Mouse (Mus musculus) midbrain, embryonic 12.5 days (tissue): ENCODE results near the gene Dnmt1. TPM values are rescaled to one million over a fixed set of nuclear protein-coding genes. Genes with fewer than 3 reads are reported as not detected.
A peak's percentile ranks its signal among the peaks of the same experiment; 100 is the strongest.

ENCODE experiments used
- ATAC-seq: fragments of 200-750 bp; cut with Nextera tagmentation; 2 replicates; pipeline ENCODE4 v1.8.0; 2017; ENCODE audit warnings: low read depth, moderate TSS enrichment, moderate library complexity; ENCODE audit not compliant: low FRiP score
- H3K27ac ChIP-seq: fragments of 300-500 bp; sonication (generic); replicated peaks from 2 replicates; pipeline ENCODE4 v1.5.1; 2016; ENCODE audit warnings: mild to moderate bottlenecking
- H3K27me3 ChIP-seq: fragments of 300-500 bp; sonication (generic); 2 replicates; pipeline ENCODE4 v1.6.1; 2016; ENCODE audit warnings: mild to moderate bottlenecking
- H3K36me3 ChIP-seq: fragments of 300-500 bp; sonication (generic); 2 replicates; pipeline ENCODE4 v1.6.1; 2016
- H3K4me1 ChIP-seq: fragments of 300-500 bp; sonication (generic); 2 replicates; pipeline ENCODE4 v1.6.1; 2016
- H3K4me2 ChIP-seq: fragments of 300-500 bp; sonication (generic); replicated peaks from 2 replicates; pipeline ENCODE4 v1.6.1; 2016; ENCODE audit warnings: mild to moderate bottlenecking, moderate library complexity
- H3K4me3 ChIP-seq: fragments of 300-500 bp; sonication (generic); 2 replicates; pipeline ENCODE4 v1.5.1; 2016; ENCODE audit warnings: mild to moderate bottlenecking
- H3K9ac ChIP-seq: fragments of 300-500 bp; sonication (generic); replicated peaks from 2 replicates; pipeline ENCODE4 v1.6.1; 2016; ENCODE audit warnings: mild to moderate bottlenecking, moderate library complexity
- H3K9me3 ChIP-seq: fragments of 300-500 bp; sonication (generic); 2 replicates; pipeline ENCODE4 v1.6.1; 2016; ENCODE audit warnings: mild to moderate bottlenecking
- WGBS: fragments of 180-500 bp; shearing (Covaris S2); methylation state at CpG from one replicate; pipeline ENCODE4 v1.1.7; 2016; 5-methylcytosine and 5-hydroxymethylcytosine counted together
- polyA plus RNA-seq: library from polyadenylated mRNA; unstranded; fragments of >200 nt; fragmentation: Nextera tagmentation; extraction: Ambion mirVana; gene quantifications from 2 replicates; pipeline ENCODE4 v1.2.1, GENCODE M21; 2016

Dnmt1 gene
- polyA plus RNA-seq, 1 experiment from 2014 or later: 109 TPM

DNA sequence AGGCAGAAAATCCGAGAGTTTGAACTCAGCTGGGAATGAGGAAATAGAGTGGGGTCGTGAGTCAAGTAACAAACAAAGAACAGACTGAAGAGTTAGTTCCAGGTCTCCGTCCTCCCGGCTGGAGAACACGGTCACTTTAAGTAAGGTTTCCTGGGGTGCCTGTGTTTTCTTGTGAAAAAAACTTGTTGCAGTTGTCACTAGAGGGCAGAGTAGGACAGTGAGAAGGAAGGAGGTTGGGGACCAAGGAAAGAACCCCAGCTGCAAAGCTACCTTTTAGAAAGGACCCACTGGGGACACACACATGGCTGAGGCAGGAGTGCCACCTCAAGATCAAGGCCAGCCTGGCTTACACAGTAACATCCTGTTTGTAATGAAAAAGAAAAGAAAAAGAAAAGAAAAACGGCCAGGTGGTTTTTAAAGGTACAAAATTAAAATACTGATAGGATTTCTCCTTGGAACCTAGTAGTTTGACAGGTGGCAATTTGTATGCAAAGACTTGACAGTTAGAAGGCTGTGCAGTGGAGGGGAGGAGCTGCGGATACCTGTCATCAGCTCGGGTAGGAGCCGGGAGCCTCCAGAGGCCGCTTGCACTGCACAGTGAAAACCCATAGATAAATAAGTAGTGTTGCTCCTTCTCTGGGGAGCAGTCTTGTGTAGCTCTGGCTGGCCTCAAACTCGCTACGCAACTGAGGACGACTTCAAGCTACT lies 58.1 kb downstream of the Dnmt1 start:
- no peak for ATAC-seq
- Histone ChIP-seq H3K9me3 (no peaks in the 10 kb centered on the region), H3K27ac (no peak overlapping the region), H3K9ac (no peak overlapping the region), H3K4me1 (peaks cover 14% of the 10 kb centered on the region), H3K4me2 (no peak overlapping the region), H3K27me3 (no peaks in the 10 kb centered on the region), H3K4me3 (no peak overlapping the region), H3K36me3 (peaks cover 29% of the 10 kb centered on the region)
- 21% methylated on average over 13 of the region's 13 CpGs for WGBS

DNA sequence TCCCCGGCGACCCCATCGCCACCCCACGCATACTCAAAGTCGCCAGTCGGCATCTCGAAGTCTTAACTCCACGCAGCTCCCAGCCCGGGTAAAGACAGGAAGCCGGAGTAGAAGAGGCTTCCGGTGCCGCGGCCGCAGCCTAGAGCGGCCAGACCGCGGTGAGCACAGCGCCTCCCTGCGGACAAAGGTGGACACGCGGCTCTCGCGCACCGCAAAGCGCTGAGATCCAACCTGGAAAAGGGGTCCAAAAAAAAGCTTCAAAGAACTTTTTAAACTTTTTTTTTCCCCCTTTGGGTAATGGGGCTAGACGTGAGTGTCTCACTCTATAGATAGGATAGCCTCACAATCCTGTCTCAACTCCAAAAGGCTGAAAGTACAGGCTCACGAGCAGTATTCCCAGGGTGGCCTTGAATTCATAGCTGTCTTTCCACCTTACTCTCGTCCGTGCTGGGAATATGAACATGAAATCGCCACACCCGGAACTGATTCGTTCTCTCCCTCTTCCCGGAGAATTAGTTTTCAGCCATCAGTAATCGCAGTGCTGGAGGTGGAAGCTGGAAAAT lies 61.1 kb downstream of the Dnmt1 start, which contains the start of gene Eif3g:
TSS of gene Eif3g (minus strand) at position 113 of the 563 bp plus-strand sequence.
- peak; percentile 86 for ATAC-seq
- H3K4me2 ChIP-seq: peak within 1 kb of the TSS; percentile 99
- H3K27me3 ChIP-seq: no peaks in the 10 kb centered on the region
- H3K36me3 ChIP-seq: peaks cover 34% of the 10 kb centered on the region
- peaks cover 14% of the 10 kb centered on the region for H3K4me1 ChIP-seq
- no peaks in the 10 kb centered on the region for H3K9me3 ChIP-seq
- peak within 1 kb of the TSS; percentile 11; the same call in 1 of the 2 replicates for H3K27ac ChIP-seq
- H3K4me3 ChIP-seq: peak within 1 kb of the TSS; percentile 99
- peak within 1 kb of the TSS; percentile 89 for H3K9ac ChIP-seq
- WGBS: 6% methylated on average over 34 of the region's 34 CpGs

DNA sequence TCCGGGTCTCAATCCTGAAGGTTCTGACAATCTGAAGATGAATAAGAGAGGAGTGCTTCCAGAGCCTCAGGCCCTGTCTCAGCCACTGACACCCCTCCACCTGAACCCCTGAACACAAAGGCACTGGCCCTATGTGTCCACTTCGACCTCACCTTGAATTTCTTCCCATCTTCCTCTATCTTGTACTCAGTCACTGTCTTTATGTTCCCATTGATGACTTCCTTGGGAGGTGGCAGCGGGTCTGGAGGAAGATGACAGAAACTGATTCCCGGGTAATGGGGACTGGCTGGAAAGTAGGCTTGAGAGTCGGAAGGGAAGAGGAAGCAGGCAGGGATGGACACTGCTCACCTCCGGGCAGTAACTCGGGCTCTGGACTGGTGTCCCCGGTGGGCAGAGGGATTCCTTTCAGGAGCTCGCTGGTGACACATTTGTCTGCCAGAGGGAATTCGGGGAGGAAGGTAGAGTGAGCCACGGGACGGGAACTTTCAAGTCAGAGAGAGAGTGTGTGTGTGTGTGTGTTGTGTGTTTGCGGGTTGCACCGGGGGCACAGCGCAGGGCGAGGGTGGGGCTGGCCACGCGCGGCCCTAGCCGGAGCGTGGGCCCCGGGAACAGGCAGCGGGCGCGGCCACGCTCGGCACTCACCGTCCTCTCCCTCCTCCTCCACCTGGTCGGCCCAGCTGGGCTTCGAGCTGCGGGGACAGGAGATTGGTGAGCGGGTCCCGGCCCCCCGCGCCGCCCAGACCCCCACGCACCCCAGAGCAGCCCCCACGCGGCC lies 61.8 kb downstream of the Dnmt1 start:
- peaks cover 14% of the 10 kb centered on the region for H3K4me1 ChIP-seq
- H3K4me2 ChIP-seq: peak overlapping the region; percentile 99
- peak overlapping the region; percentile 89 for H3K9ac ChIP-seq
- H3K4me3 ChIP-seq: peak overlapping the region; percentile 99
- H3K9me3 ChIP-seq: no peaks in the 10 kb centered on the region
- peak overlapping the region; percentile 11; the same call in 1 of the 2 replicates for H3K27ac ChIP-seq
- peak; percentile 64 for ATAC-seq
- H3K27me3 ChIP-seq: no peaks in the 10 kb centered on the region
- peaks cover 40% of the 10 kb centered on the region for H3K36me3 ChIP-seq
- WGBS: 9% methylated on average over 25 of the region's 39 CpGs

DNA sequence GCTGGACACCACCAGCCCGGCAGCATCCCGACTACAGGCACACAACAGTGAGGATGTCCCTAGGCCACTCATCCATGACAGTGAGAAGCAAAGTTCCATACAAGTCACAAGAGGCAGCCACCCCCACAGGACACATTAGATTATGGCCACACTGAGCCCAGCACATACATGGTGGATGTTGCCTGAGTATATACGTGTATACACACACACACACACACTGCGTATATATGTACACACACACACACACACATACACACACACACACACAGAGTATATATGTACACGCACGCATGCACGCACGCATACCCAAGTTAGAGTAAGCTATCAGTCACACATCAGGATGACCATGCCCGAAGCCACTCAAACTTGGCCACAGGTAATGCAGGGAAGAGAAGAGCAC lies 64.3 kb downstream of the Dnmt1 start:
- no peaks in the 10 kb centered on the region for H3K9me3 ChIP-seq
- no peak for ATAC-seq
- 97% methylated on average over 9 of the region's 9 CpGs for WGBS
- no peak overlapping the region for H3K4me2 ChIP-seq
- H3K27me3 ChIP-seq: no peaks in the 10 kb centered on the region
- no peak overlapping the region for H3K4me3 ChIP-seq
- H3K4me1 ChIP-seq: peaks cover 14% of the 10 kb centered on the region
- no peak overlapping the region for H3K27ac ChIP-seq
- H3K36me3 ChIP-seq: peaks cover 65% of the 10 kb centered on the region
- H3K9ac ChIP-seq: no peak overlapping the region

DNA sequence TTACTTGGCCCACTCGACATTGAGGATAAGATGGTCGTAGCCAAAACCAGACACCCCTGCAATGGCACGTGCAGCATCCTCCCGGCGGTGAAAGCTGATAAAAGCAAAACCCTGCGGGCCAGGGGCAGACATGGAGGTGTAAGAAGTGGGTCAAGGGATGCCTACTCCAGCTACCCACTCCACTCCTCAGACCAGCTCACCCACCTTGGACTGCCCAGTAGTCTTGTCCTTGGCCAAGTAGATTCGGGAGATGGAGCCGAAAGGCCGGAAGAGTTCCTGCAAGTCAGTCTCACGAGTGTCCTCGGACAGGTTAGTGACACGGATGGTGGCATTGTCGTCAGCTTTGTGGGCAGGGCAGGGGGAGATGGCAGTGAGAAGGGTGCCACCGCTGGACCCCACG lies 65.1 kb downstream of the Dnmt1 start:
- Histone ChIP-seq H3K27me3 (no peaks in the 10 kb centered on the region), H3K4me1 (peaks cover 16% of the 10 kb centered on the region), H3K4me2 (no peak overlapping the region), H3K36me3 (peaks cover 73% of the 10 kb centered on the region), H3K9ac (no peak overlapping the region), H3K4me3 (no peak overlapping the region), H3K9me3 (no peaks in the 10 kb centered on the region), H3K27ac (no peak overlapping the region)
- 92% methylated on average over 15 of the region's 15 CpGs for WGBS
- ATAC-seq: no peak

DNA sequence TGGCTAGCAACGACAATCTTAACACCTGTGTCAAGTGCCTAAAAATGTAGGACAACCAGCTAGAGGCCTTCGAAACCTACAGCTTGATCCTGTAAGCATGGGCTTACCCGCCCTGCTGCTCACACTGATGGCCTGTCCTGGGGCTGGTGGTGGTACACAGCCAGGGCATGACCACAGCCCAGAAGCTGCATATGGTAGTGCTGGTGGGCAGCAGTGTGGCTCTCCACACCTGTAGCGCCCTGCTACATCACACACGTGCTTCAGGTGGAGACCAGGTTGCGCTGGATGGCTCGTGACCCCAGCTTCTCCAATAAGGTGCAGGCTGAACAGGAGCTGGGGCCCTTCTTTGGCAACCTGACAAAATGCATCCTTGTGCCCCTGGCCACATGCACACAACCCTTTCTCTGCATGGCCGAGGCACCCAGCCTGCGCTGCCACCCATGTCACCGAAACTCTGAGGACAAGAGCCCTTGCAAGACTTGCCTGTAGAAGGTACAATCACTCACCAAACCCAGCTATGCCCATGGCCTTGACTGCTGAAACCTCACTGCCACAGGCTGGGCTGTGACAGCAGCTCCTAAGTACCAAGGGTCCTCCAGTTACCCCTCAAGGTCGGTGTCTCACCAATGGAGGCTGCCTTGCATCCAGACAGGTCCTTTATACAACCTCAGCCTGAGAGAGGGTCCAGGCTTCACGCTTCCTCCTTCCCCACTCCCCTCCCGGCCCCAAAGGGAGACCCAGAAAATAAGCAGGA lies 65.9 kb downstream of the Dnmt1 start:
- WGBS: 89% methylated on average over 13 of the region's 13 CpGs
- Histone ChIP-seq H3K36me3 (peaks cover 77% of the 10 kb centered on the region), H3K27ac (no peak overlapping the region), H3K4me1 (peaks cover 22% of the 10 kb centered on the region), H3K9me3 (no peaks in the 10 kb centered on the region), H3K4me3 (no peak overlapping the region), H3K4me2 (no peak overlapping the region), H3K27me3 (no peaks in the 10 kb centered on the region), H3K9ac (no peak overlapping the region)
- no peak for ATAC-seq

DNA sequence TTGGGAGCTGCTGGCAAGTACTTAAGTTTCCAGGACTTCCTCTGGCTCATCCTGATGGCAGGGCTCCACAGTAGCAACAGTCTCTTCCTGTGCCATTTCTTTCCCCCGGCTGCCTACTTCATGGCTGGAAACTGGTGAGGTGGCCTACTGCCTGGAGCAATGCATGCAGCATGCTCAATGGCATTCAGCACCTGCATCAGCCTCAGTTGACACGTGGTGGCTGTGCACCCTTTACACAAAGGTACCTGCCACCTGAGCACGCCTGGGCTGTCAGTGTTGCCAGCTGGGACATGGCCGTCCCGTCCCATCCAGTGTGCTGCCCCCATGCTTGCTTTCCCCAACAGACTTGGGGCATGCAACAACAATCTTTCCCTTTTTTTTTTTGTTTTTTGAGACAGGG lies 66.6 kb downstream of the Dnmt1 start:
- Histone ChIP-seq H3K27ac (no peak overlapping the region), H3K4me1 (peaks cover 26% of the 10 kb centered on the region), H3K36me3 (peaks cover 77% of the 10 kb centered on the region), H3K9me3 (no peaks in the 10 kb centered on the region), H3K9ac (no peak overlapping the region), H3K4me3 (no peak overlapping the region), H3K4me2 (no peak overlapping the region), H3K27me3 (no peaks in the 10 kb centered on the region)
- 64% methylated on average over 5 of the region's 5 CpGs for WGBS
- ATAC-seq: no peak

DNA sequence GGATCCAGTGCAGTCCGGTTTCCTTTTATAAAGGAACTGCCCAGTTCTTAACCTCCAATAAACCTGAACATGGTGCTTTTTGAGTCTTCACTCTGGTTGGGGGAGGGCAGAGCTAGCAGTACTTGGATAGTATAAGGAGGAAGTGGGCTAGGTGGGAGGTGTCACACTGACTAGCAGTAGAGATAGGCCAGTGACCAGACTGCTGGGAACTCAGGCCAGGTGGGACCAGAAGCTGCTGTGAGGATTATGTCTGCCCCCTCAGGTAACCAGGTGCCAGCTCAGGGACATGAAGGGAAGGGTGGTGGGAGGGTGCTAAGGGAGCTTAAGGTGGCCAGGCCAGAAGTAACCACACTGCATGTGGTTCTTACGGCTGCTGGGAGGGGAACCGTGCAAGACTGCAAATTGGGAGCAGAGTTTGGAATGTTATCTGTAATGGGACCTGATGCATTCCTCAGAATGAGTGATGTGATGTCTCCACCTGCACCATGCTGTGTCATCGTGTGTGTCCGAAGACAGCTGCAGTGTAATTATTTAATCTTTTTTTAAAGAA lies 67.5 kb downstream of the Dnmt1 start:
- H3K4me3 ChIP-seq: no peak overlapping the region
- H3K4me2 ChIP-seq: no peak overlapping the region
- H3K36me3 ChIP-seq: peaks cover 77% of the 10 kb centered on the region
- no peaks in the 10 kb centered on the region for H3K9me3 ChIP-seq
- H3K27me3 ChIP-seq: no peaks in the 10 kb centered on the region
- H3K27ac ChIP-seq: no peak overlapping the region; the same call in 1 of the 2 replicates
- no peak overlapping the region for H3K9ac ChIP-seq
- H3K4me1 ChIP-seq: peaks cover 17% of the 10 kb centered on the region
- ATAC-seq: no peak
- 76% methylated on average over 5 of the region's 5 CpGs for WGBS

DNA sequence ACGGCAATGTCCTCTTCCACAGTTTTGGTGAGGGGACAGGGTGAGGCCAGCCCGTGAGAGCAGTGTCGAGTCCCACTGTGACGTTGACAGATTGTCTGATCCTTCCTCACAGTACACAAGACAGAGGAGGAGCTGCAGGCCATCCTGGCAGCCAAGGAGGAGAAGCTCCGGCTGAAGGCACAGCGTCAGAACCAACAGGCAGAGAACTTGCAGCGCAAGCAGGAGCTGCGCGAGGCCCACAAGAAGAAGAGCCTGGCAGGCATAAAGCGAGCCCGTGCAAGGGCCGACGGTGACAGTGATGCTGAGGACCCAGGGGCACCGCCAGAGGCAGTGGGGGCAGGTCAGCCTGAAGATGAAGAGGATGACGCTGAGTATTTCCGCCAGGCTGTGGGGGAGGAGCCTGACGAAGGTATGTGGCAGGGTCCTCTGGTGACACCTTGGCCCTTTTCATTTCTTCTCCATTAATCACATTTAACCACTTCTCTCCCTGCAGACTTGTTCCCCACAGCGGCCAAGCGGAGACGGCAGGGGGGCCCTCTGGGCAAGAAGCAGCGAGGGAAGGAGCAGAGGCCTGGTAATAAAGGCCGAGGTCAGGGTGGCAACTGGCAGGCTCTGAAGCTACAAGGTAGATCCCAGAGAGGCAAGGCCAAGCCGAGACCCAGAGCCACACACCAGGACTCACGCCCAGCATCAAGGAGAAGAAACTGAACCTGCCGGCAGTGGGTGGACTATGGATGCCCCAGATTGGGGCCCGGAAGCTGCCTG lies 68.2 kb downstream of the Dnmt1 start:
- H3K27ac ChIP-seq: no peak overlapping the region
- H3K9ac ChIP-seq: no peak overlapping the region
- peaks cover 72% of the 10 kb centered on the region for H3K36me3 ChIP-seq
- H3K9me3 ChIP-seq: no peaks in the 10 kb centered on the region
- no peak overlapping the region for H3K4me2 ChIP-seq
- WGBS: 88% methylated on average over 26 of the region's 26 CpGs
- peaks cover 12% of the 10 kb centered on the region for H3K4me1 ChIP-seq
- H3K27me3 ChIP-seq: no peaks in the 10 kb centered on the region
- no peak for ATAC-seq
- H3K4me3 ChIP-seq: no peak overlapping the region

DNA sequence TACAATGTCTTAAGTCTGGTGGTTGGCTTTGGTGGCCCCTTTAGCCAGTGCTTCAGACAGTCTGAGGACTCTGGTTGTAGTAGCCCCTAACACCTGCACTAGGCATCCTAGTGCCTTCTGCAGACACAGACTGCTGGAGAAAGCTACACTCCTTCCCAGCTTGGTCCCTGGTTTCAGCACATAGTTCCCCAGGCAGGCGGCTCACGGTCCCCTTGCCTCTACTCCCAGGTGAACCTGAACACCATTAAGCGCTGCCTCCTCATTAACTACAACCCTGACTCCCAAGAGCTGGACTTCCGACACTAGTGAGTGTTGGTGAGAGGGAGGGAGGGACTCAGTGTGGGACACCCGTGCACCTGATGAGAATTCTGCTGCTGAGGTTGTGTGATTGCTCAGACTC lies 69.3 kb downstream of the Dnmt1 start:
- 91% methylated on average over 5 of the region's 5 CpGs for WGBS
- Histone ChIP-seq H3K27ac (no peak overlapping the region), H3K4me2 (no peak overlapping the region), H3K36me3 (peaks cover 62% of the 10 kb centered on the region), H3K4me3 (no peak overlapping the region), H3K4me1 (peaks cover 12% of the 10 kb centered on the region), H3K27me3 (no peaks in the 10 kb centered on the region), H3K9me3 (no peaks in the 10 kb centered on the region), H3K9ac (no peak overlapping the region)
- ATAC-seq: no peak
